Mouse (Mus musculus): ENCODE data around the gene BC049715. TPM values are rescaled to one million over a fixed set of nuclear protein-coding genes. Genes with fewer than 3 reads are reported as not detected.

BC049715 gene
- total and polyA plus RNA-seq, 3 experiments: 0.27 to 1.2 TPM; not detected in 1

GRCm38 (mm10) chr6:136887854-136888253 lies 60.4 kb downstream of the BC049715 start:
- no peaks in the 10 kb centered on the region for H3K79me2 ChIP-seq (ENCODE audit: control insufficient read depth, insufficient read depth, low read length, poor library complexity)
- TF ChIP-seq ETS1 (IDR thresholded peaks at IDR 0.05; ENCODE audit: low read depth, low read length) (no peak), GATA1 (IDR thresholded peaks at IDR 0.05; ENCODE audit: low read depth, low read length) (no peak), CHD2 (IDR thresholded peaks at IDR 0.05; ENCODE audit: low read length) (no peak), MYC (IDR thresholded peaks at IDR 0.05; ENCODE audit: low read depth, low read length) (no peak), E2F4 (IDR thresholded peaks at IDR 0.05; ENCODE audit: borderline replicate concordance, low read depth, low read length) (no peak), BHLHE40 (IDR thresholded peaks at IDR 0.05; ENCODE audit: borderline replicate concordance, low read depth, low read length) (no peak), HCFC1 (IDR thresholded peaks at IDR 0.05; ENCODE audit: low read depth, low read length) (no peak), USF1 (IDR thresholded peaks at IDR 0.05; ENCODE audit: low read depth, low read length) (no peak), CHD1 (IDR thresholded peaks at IDR 0.05; ENCODE audit: low read depth, low read length) (no peak), EP300 (IDR thresholded peaks at IDR 0.05; ENCODE audit: low read depth in 1 of 2, low read length in 2 of 2) (no peak), USF2 (IDR thresholded peaks at IDR 0.05; ENCODE audit: borderline replicate concordance in 1 of 2, insufficient read depth in 1 of 2, low read depth in 1 of 2, low read length in 2 of 2) (no peak)

DNA sequence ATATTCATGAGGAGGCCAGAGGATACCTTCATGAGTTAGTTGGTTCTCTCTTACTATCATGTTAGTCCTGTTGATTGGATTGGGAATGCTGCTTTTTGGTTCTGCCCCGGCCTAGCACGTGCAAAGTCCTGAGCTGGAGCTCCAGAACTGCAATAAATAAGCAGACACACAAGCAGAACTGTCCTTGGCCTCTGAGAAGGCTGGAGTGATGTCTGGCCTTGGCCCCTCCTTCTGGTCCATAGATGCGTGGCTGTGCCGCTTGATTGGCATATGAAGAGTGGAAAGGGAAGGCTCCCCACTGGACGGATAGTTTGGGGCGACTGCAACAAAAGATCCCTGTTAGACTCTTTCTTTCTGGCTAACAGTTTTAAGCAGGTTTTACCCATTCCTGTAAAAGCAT lies 61.6 kb downstream of the BC049715 start:
- no peak for TF ChIP-seq ZKSCAN1 (IDR thresholded peaks at IDR 0.05; ENCODE audit: low read depth, low read length)
- no peak for TF ChIP-seq NELFE (IDR thresholded peaks at IDR 0.05; ENCODE audit: low read depth, low read length)
- no peak for TF ChIP-seq CHD2 (IDR thresholded peaks at IDR 0.05; ENCODE audit: low read length)
- no peak for TF ChIP-seq GABPA (IDR thresholded peaks at IDR 0.05; ENCODE audit: low read depth, low read length)
- no peak for TF ChIP-seq ZMIZ1 (IDR thresholded peaks at IDR 0.05; ENCODE audit: low read depth, low read length)
- no peak for TF ChIP-seq MAZ (IDR thresholded peaks at IDR 0.05; ENCODE audit: low read depth, low read length)
- no peak for TF ChIP-seq BHLHE40 (IDR thresholded peaks at IDR 0.05; ENCODE audit: borderline replicate concordance, low read depth, low read length)
- no peak for TF ChIP-seq POLR2AphosphoS5 (IDR thresholded peaks at IDR 0.05; ENCODE audit: borderline replicate concordance, low read depth, low read length)
- TF ChIP-seq TAL1 (IDR thresholded peaks at IDR 0.05; ENCODE audit: low read length): no peak
- no peak for TF ChIP-seq MEF2A (IDR thresholded peaks at IDR 0.05; ENCODE audit: extremely low read depth, insufficient replicate concordance, low read depth, low read length, poor library complexity, severe bottlenecking)
- TF ChIP-seq ZC3H11A (IDR thresholded peaks at IDR 0.05; ENCODE audit: low read depth, low read length): no peak
- TF ChIP-seq POLR2AphosphoS2 (IDR thresholded peaks at IDR 0.05; ENCODE audit: low read length): no peak
- TF ChIP-seq ELF1 (IDR thresholded peaks at IDR 0.05; ENCODE audit: low read depth, low read length): no peak
- no peak for TF ChIP-seq KAT2A (conservative IDR thresholded peaks at IDR 0.05; ENCODE audit: low read depth, low read length)
- H3K27me3 ChIP-seq (ENCODE audit: control insufficient read depth in 1 of 2, insufficient read depth in 2 of 2, low read length in 2 of 2): peaks cover 0 to 5% of the 10 kb centered on the region in 2 experiments; a peak in 2 of 4 replicates
- H3K36me3 ChIP-seq (ENCODE audit: control insufficient read depth in 1 of 2, insufficient read depth in 2 of 2, low read length in 2 of 2): no peaks in the 10 kb centered on the region

More at GRCm38 (mm10) chr6:136887854-136888253, 60.4 kb downstream of the BC049715 start:
- Histone ChIP-seq H3K9me3 (replicated peaks; ENCODE audit: insufficient read depth, low read length) (no peaks in the 10 kb centered on the region), H3K4me1 (ENCODE audit: control insufficient read depth in 1 of 2, insufficient read depth in 2 of 2, low read length in 2 of 2) (no peaks in the 10 kb centered on the region), H3K36me3 (ENCODE audit: control insufficient read depth in 1 of 2, insufficient read depth in 2 of 2, low read length in 2 of 2) (no peaks in the 10 kb centered on the region), H3K4me3 (ENCODE audit: control insufficient read depth in 1 of 2, insufficient read depth in 1 of 2, low read depth in 2 of 2, low read length in 2 of 2) (no peak overlapping the region), H3K27me3 (ENCODE audit: control insufficient read depth in 1 of 2, insufficient read depth in 2 of 2, low read length in 2 of 2) (peaks cover 0 to 5% of the 10 kb centered on the region in 2 experiments; a peak in 2 of 4 replicates), H3K9ac (ENCODE audit: control insufficient read depth, low read depth, low read length, poor library complexity, severe bottlenecking) (no peak overlapping the region), H3K27ac (ENCODE audit: control insufficient read depth, low read depth, low read length) (no peak overlapping the region)
- no peak for DNase-seq (ENCODE audit: low read depth, low spot score)

More for the DNA sequence above, 61.6 kb downstream of the BC049715 start:
- Histone ChIP-seq H3K27ac (ENCODE audit: control insufficient read depth, low read depth, low read length) (no peak overlapping the region), H3K9me3 (replicated peaks; ENCODE audit: insufficient read depth, low read length) (no peaks in the 10 kb centered on the region), H3K4me3 (ENCODE audit: control insufficient read depth in 1 of 2, insufficient read depth in 1 of 2, low read depth in 2 of 2, low read length in 2 of 2) (no peak overlapping the region), H3K9ac (ENCODE audit: control insufficient read depth, low read depth, low read length, poor library complexity, severe bottlenecking) (no peak overlapping the region), H3K4me1 (ENCODE audit: control insufficient read depth in 1 of 2, insufficient read depth in 2 of 2, low read length in 2 of 2) (no peaks in the 10 kb centered on the region), H3K79me2 (ENCODE audit: control insufficient read depth, insufficient read depth, low read length, poor library complexity) (no peaks in the 10 kb centered on the region)
- no peak for DNase-seq (ENCODE audit: low read depth, low spot score)
